Mouse (Mus musculus) hematopoietic stem cell, adult 5-6 weeks (primary cell): Measurements from ENCODE around the gene Caml. TPM values are rescaled to one million over a fixed set of nuclear protein-coding genes. Genes with fewer than 3 reads are reported as not detected.

Source experiments
- ATAC-seq, 2 experiments: fragments of 125-278 bp in 1 of 2; replicated peaks in 1 of 2; 2 replicates each; pipeline ENCODE4 v1.8.0; 2016 to 2017; ENCODE audit warnings: inconsistent platforms in 2 of 2, mild to moderate bottlenecking in 2 of 2, moderate number of reproducible peaks in 2 of 2, low read depth in 1 of 2, moderate TSS enrichment in 1 of 2; ENCODE audit not compliant: low FRiP score in 2 of 2, poor library complexity in 2 of 2, severe bottlenecking in 2 of 2, insufficient read depth in 1 of 2, low TSS enrichment in 1 of 2
- total RNA-seq: library from RNA; stranded (forward); fragments of 172-1452, 232-1000 nt; gene quantifications from 2 replicates; pipeline ENCODE4 v1.2.3, GENCODE M21; 2017

Caml gene
- total RNA-seq, 1 experiment from 2014 or later: 58.0 TPM

DNA sequence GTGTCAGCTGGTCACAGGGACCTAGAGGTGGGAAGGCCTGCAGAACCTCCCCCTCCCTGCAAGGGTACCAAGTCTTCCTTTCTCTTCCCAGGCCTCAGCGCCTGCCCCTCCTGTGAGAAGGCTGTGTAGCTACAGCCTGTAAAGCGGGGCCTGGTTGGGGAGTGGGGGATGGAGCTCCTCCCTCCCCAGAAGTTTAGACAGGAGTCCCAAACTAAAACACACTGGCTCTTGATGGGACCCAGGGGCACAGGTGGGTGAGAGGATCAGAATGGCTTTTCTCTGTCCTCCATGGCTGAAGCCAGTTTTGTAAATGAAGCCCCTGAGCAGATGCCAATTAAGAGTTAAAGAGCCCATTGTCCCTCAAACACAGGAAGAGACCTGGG lies 15.2 kb upstream of the Caml start:
- no peak for ATAC-seq

DNA sequence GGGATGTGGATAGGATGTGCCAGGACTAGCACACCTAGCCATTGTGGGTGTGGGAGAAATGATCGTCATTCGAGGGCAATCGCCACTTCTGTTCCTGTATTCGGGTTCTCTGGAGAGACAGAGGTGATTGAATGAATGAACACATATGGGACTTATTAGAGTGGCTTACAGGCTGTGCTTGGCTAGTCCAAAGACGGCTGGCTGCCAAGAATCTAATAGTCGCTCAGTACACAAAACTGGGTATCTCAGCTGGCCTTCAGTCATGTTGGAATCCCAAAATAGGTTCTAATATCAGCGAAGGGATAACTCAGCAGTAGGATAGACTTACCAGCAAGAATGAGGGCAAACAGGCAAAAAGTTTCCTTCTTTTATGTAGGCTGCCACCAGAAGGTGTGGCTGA lies 10.8 kb upstream of the Caml start:
- ATAC-seq: no peak

DNA sequence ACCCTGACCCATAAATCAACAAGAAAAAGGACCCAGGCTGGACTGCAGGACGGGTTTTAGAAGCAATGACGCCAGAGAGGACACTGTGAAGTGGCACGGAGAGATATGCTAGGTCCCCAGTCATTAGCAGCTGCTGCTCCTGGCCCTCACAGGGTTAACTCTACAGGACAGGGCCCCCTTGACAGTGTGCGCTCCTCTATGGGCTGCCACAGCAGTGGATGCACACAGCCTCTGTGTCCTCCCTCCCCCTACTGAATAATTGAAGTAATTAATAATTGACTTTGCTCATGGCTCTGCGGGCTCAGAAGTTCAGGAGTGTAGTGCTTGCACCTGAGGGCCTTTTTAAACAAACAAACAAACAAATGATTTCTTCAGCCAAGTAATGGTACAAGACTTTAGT lies 9.3 kb upstream of the Caml start:
- no peak for ATAC-seq

DNA sequence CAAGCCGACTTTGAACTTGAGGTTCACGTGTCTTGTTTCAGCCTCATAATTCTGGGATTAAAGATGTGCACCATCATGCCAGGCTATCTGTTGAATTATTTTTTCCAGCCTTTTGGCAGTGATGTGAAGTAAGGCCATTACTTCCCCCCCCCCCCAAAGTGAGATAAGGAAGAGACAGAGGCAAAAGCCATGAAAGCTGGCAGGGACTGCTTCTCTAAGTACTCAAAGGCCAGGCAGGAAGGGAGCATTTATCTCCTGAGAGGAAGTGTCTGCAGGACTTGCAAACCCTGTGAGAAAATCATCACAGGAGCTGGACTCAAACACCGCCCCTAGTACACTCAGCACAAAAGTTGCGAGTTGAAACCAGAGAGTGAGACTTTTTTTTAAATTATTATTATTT lies 3.5 kb upstream of the Caml start:
- ATAC-seq: no peak

DNA sequence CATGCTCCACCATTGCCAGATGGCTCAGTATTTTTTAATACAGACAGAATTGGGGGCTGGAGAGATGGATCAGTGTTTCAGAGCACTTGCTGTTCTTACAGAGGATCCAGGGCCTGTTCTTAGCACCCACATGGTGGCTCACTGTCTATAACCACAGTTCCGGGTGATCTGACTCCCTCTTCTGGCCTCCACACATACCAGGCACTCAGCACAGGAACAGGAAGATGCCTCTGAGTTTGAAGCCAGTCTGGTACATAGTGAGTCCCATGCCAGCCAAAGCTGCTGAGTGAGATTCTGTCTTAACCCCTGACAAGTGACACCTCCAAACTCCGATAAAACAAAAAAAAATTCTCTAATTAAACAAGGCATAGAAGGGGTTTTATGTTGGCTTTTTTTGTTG lies 2.5 kb upstream of the Caml start:
- no peak for ATAC-seq

DNA sequence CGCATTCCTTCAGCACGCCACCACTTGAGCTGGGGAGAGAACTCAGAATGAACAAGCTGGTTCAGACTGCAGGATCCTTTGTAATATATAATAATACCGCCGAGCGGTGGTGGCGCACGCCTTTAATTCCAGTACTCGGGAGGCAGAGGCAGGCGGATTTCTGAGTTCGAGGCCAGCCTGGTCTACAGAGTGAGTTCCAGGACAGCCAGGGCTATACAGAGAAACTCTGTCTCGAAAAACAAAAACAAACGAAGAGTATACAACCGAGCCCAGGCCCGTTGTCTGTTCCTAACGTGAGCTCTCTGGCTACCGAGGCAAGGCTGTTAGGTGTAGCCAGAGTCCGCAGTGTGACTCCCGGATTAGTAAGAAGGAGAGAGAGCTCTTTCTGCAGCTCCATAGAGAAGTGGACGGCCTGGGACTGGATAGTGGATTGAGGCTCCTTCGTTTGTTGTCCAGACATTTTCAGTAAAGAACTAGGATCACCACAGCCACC lies 603 bp upstream of the Caml start:
- ATAC-seq: 0 out of 4 replicates have a peak, but pooled peaks of 1 of the 2 experiments have one; percentile 4

DNA sequence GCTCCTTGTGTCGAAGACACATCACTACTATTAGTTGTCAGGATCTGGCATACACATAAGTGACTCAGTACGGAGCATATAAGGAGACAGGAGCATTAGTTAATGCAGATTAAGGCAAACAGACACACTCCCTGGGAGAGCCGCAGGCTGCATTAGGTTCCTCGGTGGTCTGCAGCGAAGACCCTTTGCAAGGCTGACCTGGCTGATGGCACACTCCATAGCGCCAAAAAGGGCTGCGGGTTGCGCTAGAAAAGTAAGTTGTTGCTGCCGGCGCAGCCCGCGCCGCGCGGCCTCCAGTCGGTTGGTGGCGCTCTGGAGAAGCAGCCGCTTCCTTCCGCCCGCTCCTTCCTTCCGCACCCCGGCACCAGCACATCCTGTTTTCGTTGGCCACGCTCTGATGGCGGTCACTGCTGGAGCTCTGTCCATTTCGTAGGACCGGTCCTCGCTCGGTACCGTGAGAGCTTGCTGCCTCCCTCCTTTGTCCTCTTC lies 11.9 kb downstream of the Caml start, which contains the start of gene Ddx46:
Gene Ddx46 (plus strand): TSS at position 389 of the 489 bp plus-strand sequence.
- ATAC-seq: peak; percentile 92 to 98

DNA sequence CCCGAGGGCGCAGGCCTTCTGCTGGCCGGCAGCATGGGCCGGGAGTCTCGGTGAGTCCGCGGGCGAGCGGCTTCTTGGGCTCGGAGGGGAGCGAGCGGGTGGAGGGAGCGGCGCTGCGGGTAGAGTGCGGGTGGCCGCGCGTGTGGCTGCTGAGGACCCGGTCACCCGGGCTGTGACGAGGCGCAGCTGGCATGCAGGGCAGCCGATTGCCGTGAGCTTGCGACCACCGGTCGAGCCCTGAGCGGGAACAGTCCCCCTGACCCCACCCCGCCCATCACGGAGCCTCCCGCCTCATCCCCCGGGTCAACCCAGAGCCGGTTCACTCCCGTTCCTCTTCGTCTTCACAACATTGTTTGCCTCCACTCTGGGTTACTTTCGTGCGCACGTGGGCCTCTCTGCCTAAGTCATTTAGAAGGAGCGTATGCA lies 12.4 kb downstream of the Caml start:
- ATAC-seq: peak; percentile 44 to 67; a peak in 3 of 4 replicates

DNA sequence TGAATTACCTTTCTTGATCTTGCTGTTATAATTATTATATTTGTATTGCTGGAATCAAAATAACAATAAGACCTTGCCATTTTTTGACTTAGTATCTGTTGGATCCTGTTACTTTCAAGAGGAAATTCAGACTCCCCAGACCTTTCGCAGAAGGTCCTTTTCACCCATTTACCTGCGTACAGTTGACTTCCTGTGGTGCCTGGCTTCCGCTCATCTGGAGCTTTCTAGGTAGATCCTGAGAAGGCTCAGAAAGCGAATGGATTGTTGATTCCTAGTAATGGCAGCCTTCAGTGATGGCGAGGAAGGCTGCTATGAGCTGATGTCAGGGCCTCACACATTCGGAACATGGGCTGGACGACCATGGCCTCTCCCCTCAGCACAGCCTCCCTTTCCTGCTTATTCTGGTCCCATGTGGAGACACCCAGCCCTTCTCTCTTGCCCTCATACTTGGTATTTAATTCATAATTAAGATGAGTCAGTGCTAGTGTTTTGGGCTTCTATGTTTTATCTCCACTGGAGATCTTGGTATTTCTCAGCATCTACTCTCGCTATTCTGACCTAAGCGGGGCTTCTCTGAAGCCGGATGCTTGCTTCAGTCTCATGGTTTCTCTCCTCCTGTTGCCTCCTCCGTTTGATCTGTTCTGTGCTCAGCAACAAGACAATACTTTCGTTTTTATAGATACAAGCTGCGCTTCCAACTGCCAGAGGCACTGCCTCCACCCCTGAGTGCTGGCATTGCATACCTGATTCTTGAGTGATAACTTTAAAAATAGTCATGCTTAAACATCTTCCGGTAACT lies 13.6 kb downstream of the Caml start:
- no peak for ATAC-seq

DNA sequence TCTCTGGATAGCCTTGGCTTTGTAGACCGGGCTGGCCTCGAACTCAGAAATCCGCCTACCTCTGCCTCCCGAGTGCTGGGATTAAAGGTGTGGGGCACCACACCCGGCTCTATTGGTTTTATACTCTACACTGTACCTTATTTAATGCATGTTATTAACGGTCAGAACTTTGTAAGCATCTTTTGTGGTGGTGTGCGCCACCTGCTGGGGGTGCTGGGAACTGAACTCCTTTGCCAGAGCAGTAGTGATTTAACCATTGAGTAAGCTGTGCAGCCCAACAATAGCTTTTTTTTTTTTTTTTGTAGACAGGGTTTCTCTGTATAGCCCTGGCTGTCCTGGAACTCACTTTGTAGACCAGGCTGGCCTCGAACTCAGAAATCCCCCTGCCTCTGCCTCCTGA lies 17.7 kb downstream of the Caml start:
- ATAC-seq: peak; percentile 75 to 79

DNA sequence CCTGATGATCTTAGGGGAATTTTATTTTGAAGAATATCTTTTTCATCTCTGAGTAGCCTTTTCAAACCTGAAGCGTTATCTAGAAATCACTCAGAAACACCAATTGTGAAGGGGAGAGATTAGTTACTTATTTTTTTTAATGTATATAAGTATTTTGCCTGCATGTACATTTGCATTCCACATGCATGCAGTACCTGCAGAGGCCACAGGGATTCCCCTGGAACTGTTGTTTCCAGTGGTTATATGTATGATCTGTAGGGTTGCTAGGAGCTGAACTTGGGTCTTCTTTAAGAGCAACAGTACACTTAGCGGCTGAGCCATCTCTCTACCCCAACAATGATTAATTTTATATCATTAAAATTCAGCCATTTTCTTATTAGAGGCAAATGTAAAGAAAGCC lies 21.7 kb downstream of the Caml start:
- 0 out of 4 replicates have a peak, but pooled peaks of 1 of the 2 experiments have one; percentile 27 for ATAC-seq

DNA sequence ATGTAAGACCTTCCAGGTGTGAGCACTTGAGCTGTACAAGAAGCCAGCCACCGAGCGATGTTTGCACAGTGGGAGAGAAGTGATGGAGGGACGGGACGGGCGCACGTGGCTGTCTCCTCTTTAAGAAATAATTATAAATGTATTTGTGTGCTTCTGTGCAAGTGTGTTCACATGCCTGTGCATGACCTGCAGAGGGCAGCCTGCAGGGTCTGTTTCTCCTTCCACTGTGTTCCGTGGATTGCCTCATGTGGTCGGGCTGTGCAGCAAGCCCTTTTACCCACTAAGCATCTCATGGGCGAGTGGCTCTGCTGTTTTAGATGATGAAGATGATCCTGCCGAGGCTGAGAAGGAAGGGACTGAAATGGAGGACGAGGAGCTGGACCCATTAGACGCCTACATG lies 27.3 kb downstream of the Caml start:
- no peak for ATAC-seq

DNA sequence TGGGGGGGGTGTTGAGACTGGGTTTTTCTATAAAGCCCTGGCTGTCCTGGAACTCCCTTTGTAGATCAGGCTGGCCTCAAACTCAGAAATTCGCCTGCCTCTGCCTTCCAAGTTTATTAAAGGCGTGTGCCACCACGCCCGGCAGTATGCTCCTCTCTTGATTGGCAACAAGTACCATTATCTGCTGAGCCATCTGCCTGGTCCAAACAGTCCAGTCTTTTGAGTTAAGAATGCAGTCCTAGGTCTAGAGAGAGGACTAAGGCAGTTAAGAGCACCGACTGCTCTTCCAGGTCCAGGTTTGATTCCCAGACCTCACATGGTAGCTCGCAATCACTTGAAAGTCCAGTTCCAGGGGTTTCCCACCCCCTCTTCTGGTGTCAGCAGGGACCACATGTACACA lies 28.2 kb downstream of the Caml start:
- ATAC-seq: no peak

DNA sequence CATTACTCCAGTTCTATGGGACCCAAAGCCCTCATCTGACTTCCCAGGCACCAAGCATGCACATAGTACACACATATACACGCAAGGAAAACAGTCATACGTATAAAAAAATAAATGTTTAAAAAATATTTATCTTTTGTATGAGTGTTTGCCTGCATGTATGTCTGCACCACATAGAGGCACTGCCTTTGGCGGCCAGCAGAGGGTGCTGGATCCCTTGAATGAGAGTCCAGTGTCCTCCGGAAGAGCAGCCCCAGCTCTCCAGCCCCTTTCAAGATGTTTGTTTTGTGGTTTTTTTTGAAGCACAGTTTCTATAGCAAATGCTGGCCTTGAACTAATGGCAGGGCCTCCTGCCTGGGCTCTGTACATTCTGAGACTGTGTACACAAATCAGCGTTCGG lies 45.7 kb downstream of the Caml start:
- no peak for ATAC-seq

DNA sequence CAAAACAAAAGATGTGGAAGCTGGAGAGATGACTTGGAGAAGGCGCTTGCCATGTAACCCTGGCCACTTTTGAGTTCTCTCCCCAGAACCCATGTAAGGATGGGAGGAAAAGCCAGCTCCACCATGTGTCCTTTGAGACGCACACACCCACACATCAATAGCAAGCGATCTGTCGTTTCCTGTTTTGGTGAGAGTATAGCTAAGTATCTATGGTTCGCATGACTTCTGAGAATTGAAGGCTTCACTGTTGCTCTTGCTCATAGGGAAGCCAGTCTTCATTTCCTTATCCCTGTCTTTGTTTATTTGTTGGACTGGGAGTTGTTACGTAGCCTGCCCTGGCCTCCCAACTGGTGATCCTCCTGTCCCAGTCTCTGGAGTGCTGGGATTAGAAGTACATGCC lies 49.9 kb downstream of the Caml start:
- ATAC-seq: no peak

DNA sequence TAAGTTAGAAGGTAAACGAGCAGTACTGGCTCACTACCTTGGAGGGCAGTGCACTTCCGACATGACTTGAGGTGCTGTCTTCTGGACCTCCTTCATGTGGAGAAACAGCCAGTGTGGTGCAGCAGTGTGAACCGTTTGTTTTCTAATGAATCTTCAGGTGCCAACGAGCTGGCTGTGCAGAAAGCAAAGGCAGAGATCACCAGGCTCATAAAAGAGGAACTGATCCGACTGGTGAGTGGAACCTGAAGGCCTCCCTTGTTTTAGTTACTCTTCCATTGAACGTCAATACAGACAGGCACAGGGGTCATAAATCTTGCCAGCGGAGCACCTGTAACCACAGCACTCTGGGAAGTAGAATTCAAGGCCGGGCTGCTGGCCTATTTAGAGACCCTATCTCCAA lies 54.6 kb downstream of the Caml start:
- no peak for ATAC-seq
